Comparison of ENCODE assay signal across 8 mouse cellular contexts in genomic region chr10:84401907-84402371, GRCm38 (mm10). TPM values are rescaled to one million over a fixed set of nuclear protein-coding genes. Genes with fewer than 3 reads are reported as not detected.
DNase-seq lines count a peak whose midpoint lies in the region; ATAC-seq and TF ChIP-seq lines count a peak whose summit lies in the region.

No protein-coding gene starts in this region.

- no peaks in the 10 kb centered on the region for H3K9me3 ChIP-seq in kidney, postnatal 0 days (replicated peaks; ENCODE audit: low read length)
- H3K9me3 ChIP-seq in heart, embryonic 15.5 days (replicated peaks), result no peaks in the 10 kb centered on the region

- H3K36me3 ChIP-seq in kidney, postnatal 0 days (ENCODE audit: insufficient read depth, low read length), result no peaks in the 10 kb centered on the region
- H3K36me3 ChIP-seq in heart, embryonic 15.5 days, result peaks cover 6% of the 10 kb centered on the region; the same call in 1 of the 2 replicates

- TF ChIP-seq CTCF in kidney, postnatal 0 days (IDR thresholded peaks at IDR 0.05; ENCODE audit: low read depth), result no peak

- H3K9ac ChIP-seq in kidney, postnatal 0 days (ENCODE audit: low read depth, low read length), result no peak overlapping the region
- no peak overlapping the region for H3K9ac ChIP-seq in heart, embryonic 15.5 days

- no peak for ATAC-seq in kidney, postnatal 0 days (replicated peaks; ENCODE audit: low FRiP score, low read depth)
- ATAC-seq in heart, embryonic 15.5 days (replicated peaks; ENCODE audit: insufficient number of reproducible peaks, insufficient read depth, low FRiP score, low read depth), result peak; percentile 47; the same call in 1 of the 2 replicates

- no peaks in the 10 kb centered on the region for H3K27me3 ChIP-seq in kidney, postnatal 0 days (ENCODE audit: insufficient read depth, low read length)
- no peaks in the 10 kb centered on the region for H3K27me3 ChIP-seq in heart, embryonic 15.5 days

- no peak overlapping the region for H3K4me3 ChIP-seq in kidney, postnatal 0 days (replicated peaks; ENCODE audit: low read depth, low read length)
- no peak overlapping the region for H3K4me3 ChIP-seq in heart, embryonic 15.5 days

- no peak overlapping the region for H3K27ac ChIP-seq in kidney, postnatal 0 days
- H3K27ac ChIP-seq in heart, embryonic 15.5 days, result peak overlapping the region; percentile 53

- H3K4me1 ChIP-seq in kidney, postnatal 0 days (replicated peaks; ENCODE audit: insufficient read depth, low read length), result peaks cover 9% of the 10 kb centered on the region; the same call in 1 of the 2 replicates
- H3K4me1 ChIP-seq in heart, embryonic 15.5 days (replicated peaks), result peaks cover 39% of the 10 kb centered on the region

- WGBS in kidney, postnatal 0 days, result 26% methylated on average over 7 of the region's 7 CpGs
- WGBS in heart, embryonic 15.5 days, result 12% methylated on average over 7 of the region's 7 CpGs

- DNase-seq in kidney, postnatal 0 days (ENCODE audit: low spot score), result peak; percentile 57
- no peak for DNase-seq in kidney, adult 11 months
- DNase-seq in brain, adult 2 months (ENCODE audit: low read depth, low spot score), result peak; percentile 88
- peak; percentile 58 to 88 for DNase-seq in lung, postnatal 4 days
- DNase-seq in ovary, postnatal 14 days (ENCODE audit: low spot score), result no peak
- DNase-seq in cerebellum, adult 11 months, result no peak
- DNase-seq in frontal cortex, postnatal 14 days (ENCODE audit: low spot score in 2 of 2), result no peak

- no peak overlapping the region for H3K4me2 ChIP-seq in kidney, postnatal 0 days (ENCODE audit: low read length)
- H3K4me2 ChIP-seq in heart, embryonic 15.5 days, result no peak overlapping the region

RNA-seq across cellular contexts. Expression of gene Nuak1, which starts 38.5 kb away (rescaled TPM):
- polyA plus RNA-seq in kidney, postnatal 0 days (2015; fragmentation: Nextera tagmentation; extraction: Ambion mirVana), result 2.3 and 2.4 TPM in 2 replicates
- 3.1 TPM in 2 replicates for polyA plus RNA-seq in heart, embryonic 15.5 days (2015; fragmentation: Nextera tagmentation; extraction: Ambion mirVana)

Comparison
In these comparisons a context has a peak if more than half of its experiments do, and no peak if none do; other contexts are left out.
1. DNase-seq: peak in kidney, postnatal 0 days (single experiment), brain, adult 2 months (single experiment) and lung, postnatal 4 days (2 of 2); none in kidney, adult 11 months (single experiment), ovary, postnatal 14 days (single experiment), cerebellum, adult 11 months (single experiment) and frontal cortex, postnatal 14 days (0 of 2).